Comparison of ENCODE assay signal across 8 mouse cellular contexts in the genomic region with DNA sequence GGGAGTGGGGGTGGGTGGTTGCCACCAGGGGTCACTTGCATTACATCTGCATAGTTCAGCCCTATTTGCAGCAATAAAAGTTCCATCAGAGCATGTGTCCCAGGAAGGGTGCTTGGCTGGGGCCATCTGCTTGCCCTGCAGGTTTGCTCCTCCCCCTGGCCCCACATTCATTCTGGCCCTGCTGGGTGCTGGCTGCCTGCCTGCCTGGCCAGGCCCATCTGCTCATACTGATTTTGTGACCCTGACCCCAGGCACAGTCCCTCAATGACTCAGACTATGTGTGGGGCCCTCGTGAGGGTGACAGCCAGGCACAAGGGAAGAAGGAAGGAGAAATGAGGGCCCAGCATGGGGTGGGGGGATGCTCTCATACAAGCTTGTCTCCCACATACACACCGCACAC. TPM values are rescaled to one million over a fixed set of nuclear protein-coding genes. Genes with fewer than 3 reads are reported as not detected.
DNase-seq lines count a peak whose midpoint lies in the region; ATAC-seq and TF ChIP-seq lines count a peak whose summit lies in the region.

No protein-coding gene starts in this region.

- TF ChIP-seq CTCF in layer of hippocampus, adult 2 months (conservative IDR thresholded peaks at IDR 0.05), result no peak

- no peaks in the 10 kb centered on the region for H3K79me2 ChIP-seq in myocyte (ENCODE audit: control insufficient read depth, insufficient read depth)

- H3K4me2 ChIP-seq in kidney, embryonic 16.5 days (replicated peaks; ENCODE audit: low read depth, low read length), result no peak overlapping the region
- no peak overlapping the region for H3K4me2 ChIP-seq in kidney, embryonic 14.5 days (replicated peaks; ENCODE audit: low read depth, low read length)
- H3K4me2 ChIP-seq in hindbrain, embryonic 11.5 days (replicated peaks; ENCODE audit: low read depth, low read length), result no peak overlapping the region
- H3K4me2 ChIP-seq in myocyte (ENCODE audit: low read depth), result no peak overlapping the region

- ATAC-seq in kidney, embryonic 16.5 days (ENCODE audit: low FRiP score, low TSS enrichment), result peak; percentile 42; the same call in 1 of the 2 replicates
- ATAC-seq in kidney, embryonic 14.5 days (ENCODE audit: low FRiP score, low TSS enrichment), result no peak
- ATAC-seq in hindbrain, embryonic 11.5 days (ENCODE audit: low FRiP score), result peak; percentile 76

- no peak overlapping the region for H3ac ChIP-seq in myocyte (ENCODE audit: control insufficient read depth, insufficient read length)

- no peaks in the 10 kb centered on the region for H3K9me3 ChIP-seq in kidney, embryonic 16.5 days (ENCODE audit: low read length)
- no peaks in the 10 kb centered on the region for H3K9me3 ChIP-seq in kidney, embryonic 14.5 days (ENCODE audit: control insufficient read depth, low read length)
- H3K9me3 ChIP-seq in hindbrain, embryonic 11.5 days (ENCODE audit: control insufficient read depth, low read length), result no peaks in the 10 kb centered on the region

- H3K36me3 ChIP-seq in kidney, embryonic 16.5 days (ENCODE audit: insufficient read depth, low read length), result no peaks in the 10 kb centered on the region
- H3K36me3 ChIP-seq in kidney, embryonic 14.5 days (ENCODE audit: control insufficient read depth, insufficient read depth, low read length), result no peaks in the 10 kb centered on the region
- H3K36me3 ChIP-seq in hindbrain, embryonic 11.5 days (ENCODE audit: control insufficient read depth, insufficient read depth, low read length), result no peaks in the 10 kb centered on the region
- no peaks in the 10 kb centered on the region for H3K36me3 ChIP-seq in myocyte (ENCODE audit: control insufficient read depth, insufficient read depth)

- no peak overlapping the region for H3K4me3 ChIP-seq in kidney, embryonic 16.5 days (ENCODE audit: low read length)
- no peak overlapping the region for H3K4me3 ChIP-seq in kidney, embryonic 14.5 days (ENCODE audit: low read length)
- no peak overlapping the region for H3K4me3 ChIP-seq in hindbrain, embryonic 11.5 days (ENCODE audit: low read depth, low read length)
- H3K4me3 ChIP-seq in myocyte, result no peak overlapping the region
- no peak overlapping the region for H3K4me3 ChIP-seq in layer of hippocampus, adult 2 months

- DNase-seq in adrenal gland, postnatal 14 days, result peak; percentile 85
- no peak for DNase-seq in hindbrain, embryonic 11.5 days (ENCODE audit: low spot score)
- DNase-seq in layer of hippocampus, adult 2 months (ENCODE audit: low spot score in 2 of 2), result no peak
- DNase-seq in gastrocnemius, adult 18-20 months (ENCODE audit: low spot score), result no peak
- DNase-seq in thymus, postnatal 0 days (ENCODE audit: low spot score), result no peak

- H3K4me1 ChIP-seq in kidney, embryonic 16.5 days (ENCODE audit: insufficient read depth, low read length), result peaks cover 4% of the 10 kb centered on the region; the same call in 1 of the 2 replicates
- peaks cover 9% of the 10 kb centered on the region; the same call in 1 of the 2 replicates for H3K4me1 ChIP-seq in kidney, embryonic 14.5 days (ENCODE audit: control insufficient read depth, insufficient read depth, low read length)
- H3K4me1 ChIP-seq in hindbrain, embryonic 11.5 days (replicated peaks; ENCODE audit: control insufficient read depth, insufficient read depth, low read length), result no peaks in the 10 kb centered on the region

- H3K9ac ChIP-seq in kidney, embryonic 16.5 days (replicated peaks; ENCODE audit: low read length), result no peak overlapping the region
- no peak overlapping the region for H3K9ac ChIP-seq in kidney, embryonic 14.5 days (ENCODE audit: low read depth, low read length)
- H3K9ac ChIP-seq in hindbrain, embryonic 11.5 days (ENCODE audit: low read depth, low read length), result no peak overlapping the region

- TF ChIP-seq POLR2A in myocyte (IDR thresholded peaks at IDR 0.05; ENCODE audit: insufficient read length, low read depth), result no peak

- no peaks in the 10 kb centered on the region for H3K27me3 ChIP-seq in kidney, embryonic 16.5 days (ENCODE audit: insufficient read depth, low read length)
- no peaks in the 10 kb centered on the region for H3K27me3 ChIP-seq in kidney, embryonic 14.5 days (ENCODE audit: control insufficient read depth, insufficient read depth, low read length)
- no peaks in the 10 kb centered on the region for H3K27me3 ChIP-seq in hindbrain, embryonic 11.5 days (ENCODE audit: control insufficient read depth, insufficient read depth, low read length)
- H3K27me3 ChIP-seq in myocyte (ENCODE audit: control insufficient read depth, insufficient read depth, insufficient read length), result no peaks in the 10 kb centered on the region

- no peak overlapping the region for H3K27ac ChIP-seq in kidney, embryonic 16.5 days (ENCODE audit: low read length)
- no peak overlapping the region for H3K27ac ChIP-seq in kidney, embryonic 14.5 days (ENCODE audit: low read depth, low read length)
- no peak overlapping the region for H3K27ac ChIP-seq in hindbrain, embryonic 11.5 days (ENCODE audit: low read depth, low read length)
- no peak overlapping the region for H3K27ac ChIP-seq in layer of hippocampus, adult 2 months

- WGBS in kidney, embryonic 16.5 days, result 40% methylated on average over 2 of the region's 2 CpGs
- WGBS in kidney, embryonic 14.5 days, result 46% methylated on average over 2 of the region's 2 CpGs
- 29% methylated on average over 2 of the region's 2 CpGs for WGBS in hindbrain, embryonic 11.5 days

TF ChIP-seq in myocyte, 11 proteins besides CTCF, POLR2A, EP300 and RAD21:
- TF ChIP-seq MYOG (IDR thresholded peaks at IDR 0.05; ENCODE audit: control insufficient read depth in 1 of 3, insufficient read depth in 1 of 3, insufficient read length in 2 of 3, low read depth in 2 of 3) (peak in 2 of 3 experiments; percentile 37 to 78), MYOD1 (IDR thresholded peaks at IDR 0.05; ENCODE audit: control insufficient read depth in 1 of 3, insufficient read length in 2 of 3, low read depth in 2 of 3) (peak in 1 of 3 experiments; percentile 50), E2F4 (IDR thresholded peaks at IDR 0.05; ENCODE audit: insufficient read depth) (no peak)

RNA-seq across cellular contexts. Expression of gene Gadd45g, which starts 12.9 kb away (rescaled TPM):
- polyA plus RNA-seq in kidney, embryonic 16.5 days (2015; fragmentation: Nextera tagmentation; extraction: Ambion mirVana), result 45.8 and 48.5 TPM in 2 replicates
- polyA plus RNA-seq in kidney, embryonic 14.5 days (2014; fragmentation: Nextera tagmentation; extraction: Ambion mirVana), result 26.6 and 29.0 TPM in 2 replicates
- total RNA-seq in adrenal gland, postnatal 14 days (2021), result 51.7 and 63.2 TPM in 2 replicates
- polyA plus RNA-seq in hindbrain, embryonic 11.5 days (2014; fragmentation: Nextera tagmentation; extraction: Ambion mirVana), result 174 and 179 TPM in 2 replicates
- polyA plus RNA-seq in myocyte (2012; fragmentation: generic; extraction: Trizol), result 202 TPM
- 10 to 100 TPM; 14.8 to 22.7 TPM for total RNA-seq in layer of hippocampus, adult 2 months (2021)
- 100 to 1,000 TPM in 1 of 2 experiments, 10 to 100 TPM in 1; 43.0 to 114 TPM for total RNA-seq in gastrocnemius, adult 18-20 months (2021)
- polyA plus RNA-seq in thymus, postnatal 0 days (2015; fragmentation: Nextera tagmentation; extraction: Ambion mirVana), result 14.2 and 16.1 TPM in 2 replicates

RNA-seq across cellular contexts. Expression of gene Sema4d, which starts 40.1 kb away (rescaled TPM):
- 28.8 and 29.0 TPM in 2 replicates for polyA plus RNA-seq in kidney, embryonic 16.5 days (2015; fragmentation: Nextera tagmentation; extraction: Ambion mirVana)
- 11.3 and 20.2 TPM in 2 replicates for polyA plus RNA-seq in kidney, embryonic 14.5 days (2014; fragmentation: Nextera tagmentation; extraction: Ambion mirVana)
- 9.5 and 20.0 TPM in 2 replicates for total RNA-seq in adrenal gland, postnatal 14 days (2021)
- polyA plus RNA-seq in hindbrain, embryonic 11.5 days (2014; fragmentation: Nextera tagmentation; extraction: Ambion mirVana), result 3.9 and 5.2 TPM in 2 replicates
- polyA plus RNA-seq in myocyte (2012; fragmentation: generic; extraction: Trizol), result 15.3 TPM
- total RNA-seq in layer of hippocampus, adult 2 months (2021), result 10 to 100 TPM; 76.3 to 83.9 TPM
- 100 to 1,000 TPM; 118 to 125 TPM for total RNA-seq in gastrocnemius, adult 18-20 months (2021)
- 55.9 and 58.5 TPM in 2 replicates for polyA plus RNA-seq in thymus, postnatal 0 days (2015; fragmentation: Nextera tagmentation; extraction: Ambion mirVana)
